Mouse (Mus musculus): ENCODE data around the gene Rbm47.

The Rbm47 gene

GRCm38 (mm10) chr5:66083350-66083749 is 89.6 kb downstream of the Rbm47 start:
- peak; percentile 62 for DNase-seq

- DNase-seq: peak; percentile 52
Measured at GRCm38 (mm10) chr5:66082229-66082572, 90.7 kb downstream of the Rbm47 start.

GRCm38 (mm10) chr5:66081443-66082228 is 91.3 kb downstream of the Rbm47 start:
- no peak for DNase-seq

- DNase-seq: peak; percentile 32
Measured at GRCm38 (mm10) chr5:66080529-66081220, 92.2 kb downstream of the Rbm47 start.

- no peak for DNase-seq
Measured at GRCm38 (mm10) chr5:66079358-66080179, 93.3 kb downstream of the Rbm47 start.

GRCm38 (mm10) chr5:66078491-66079012 is 94.4 kb downstream of the Rbm47 start:
- no peak for DNase-seq

- DNase-seq: no peak
Measured at GRCm38 (mm10) chr5:66077416-66077815, 95.5 kb downstream of the Rbm47 start.

DNA sequence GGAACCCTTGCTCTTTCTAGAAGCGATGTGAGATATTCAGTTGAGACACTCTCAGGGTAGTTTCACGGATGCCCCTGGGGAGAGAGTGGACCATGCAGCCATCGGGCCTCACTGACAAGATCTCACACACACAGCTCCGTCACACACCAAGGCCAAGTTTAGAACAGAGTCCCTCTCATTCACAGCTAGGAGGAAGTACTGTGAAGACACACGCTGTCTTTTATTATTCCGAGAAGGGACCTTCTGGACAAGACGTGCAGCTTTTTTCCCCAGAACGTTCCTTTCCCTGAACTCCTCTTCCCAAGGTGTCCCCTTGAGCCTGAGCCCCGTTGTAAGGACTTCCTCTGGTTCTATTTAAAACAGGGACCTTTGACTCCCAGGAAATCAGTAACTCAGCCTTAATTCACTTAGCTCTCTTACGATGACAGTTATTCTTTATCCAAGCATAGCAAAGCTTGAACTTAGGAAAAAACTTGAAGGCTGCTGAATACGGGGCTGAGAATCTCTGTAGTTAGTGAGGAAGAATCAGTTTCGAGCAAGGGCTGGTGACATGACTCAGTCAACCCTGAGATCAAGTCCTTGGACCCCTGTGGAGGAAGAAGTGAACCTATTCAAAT is 96.1 kb downstream of the Rbm47 start:
- DNase-seq: no peak

DNA sequence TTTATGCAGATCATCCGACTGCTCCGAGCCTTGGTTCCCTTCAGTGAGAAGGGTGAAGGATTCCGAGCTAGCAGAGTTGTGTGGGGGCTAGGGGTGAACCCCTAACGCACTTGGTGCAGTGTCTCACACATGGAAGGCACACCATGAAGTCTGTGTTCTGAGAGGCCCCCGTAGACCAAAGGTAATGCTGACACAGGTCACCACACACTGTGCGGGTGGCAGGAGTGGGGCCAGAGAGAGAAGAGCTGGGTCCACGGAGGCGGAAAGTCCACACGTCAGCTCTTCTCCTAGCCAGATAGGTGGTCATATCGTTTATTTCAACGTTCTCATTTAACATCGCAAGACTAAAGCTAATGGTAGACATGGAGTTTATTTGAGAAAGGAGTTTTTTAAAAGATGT is 97.0 kb downstream of the Rbm47 start:
- DNase-seq: no peak

GRCm38 (mm10) chr5:66075032-66075488 is 97.9 kb downstream of the Rbm47 start:
- peak; percentile 24 for DNase-seq

GRCm38 (mm10) chr5:66074235-66074634 is 98.7 kb downstream of the Rbm47 start:
- no peak for DNase-seq

DNA sequence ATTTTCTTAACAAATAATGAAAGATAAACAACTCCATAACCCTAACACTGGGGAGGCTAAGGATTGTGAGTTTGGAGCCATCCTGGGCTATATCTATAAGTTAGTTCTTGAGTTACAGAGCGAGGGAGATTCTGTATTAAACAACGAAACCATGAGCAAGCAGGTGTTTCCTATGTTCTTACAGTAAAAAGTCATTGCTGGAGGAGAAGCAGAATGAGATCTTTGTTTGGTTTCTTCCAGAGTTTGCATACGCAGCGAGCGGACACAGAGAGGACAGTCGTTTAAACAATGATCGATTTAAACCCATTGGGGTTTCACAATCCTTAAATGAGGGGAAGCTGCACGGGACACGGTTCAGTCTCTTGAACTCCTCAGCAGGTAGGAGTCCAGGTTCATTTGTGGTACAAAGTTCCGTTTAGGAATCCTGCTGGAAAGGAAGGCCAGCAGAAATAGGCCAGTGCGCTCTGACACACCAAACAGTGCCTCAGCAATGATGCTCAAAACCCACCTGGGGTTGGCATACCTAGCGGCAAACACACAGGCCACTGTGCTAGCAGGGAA is 99.2 kb downstream of the Rbm47 start:
- no peak for DNase-seq

- DNase-seq: no peak
Measured at GRCm38 (mm10) chr5:66071722-66072121, 101.2 kb downstream of the Rbm47 start.

GRCm38 (mm10) chr5:66070350-66070749 is 102.6 kb downstream of the Rbm47 start:
- DNase-seq: no peak

DNA sequence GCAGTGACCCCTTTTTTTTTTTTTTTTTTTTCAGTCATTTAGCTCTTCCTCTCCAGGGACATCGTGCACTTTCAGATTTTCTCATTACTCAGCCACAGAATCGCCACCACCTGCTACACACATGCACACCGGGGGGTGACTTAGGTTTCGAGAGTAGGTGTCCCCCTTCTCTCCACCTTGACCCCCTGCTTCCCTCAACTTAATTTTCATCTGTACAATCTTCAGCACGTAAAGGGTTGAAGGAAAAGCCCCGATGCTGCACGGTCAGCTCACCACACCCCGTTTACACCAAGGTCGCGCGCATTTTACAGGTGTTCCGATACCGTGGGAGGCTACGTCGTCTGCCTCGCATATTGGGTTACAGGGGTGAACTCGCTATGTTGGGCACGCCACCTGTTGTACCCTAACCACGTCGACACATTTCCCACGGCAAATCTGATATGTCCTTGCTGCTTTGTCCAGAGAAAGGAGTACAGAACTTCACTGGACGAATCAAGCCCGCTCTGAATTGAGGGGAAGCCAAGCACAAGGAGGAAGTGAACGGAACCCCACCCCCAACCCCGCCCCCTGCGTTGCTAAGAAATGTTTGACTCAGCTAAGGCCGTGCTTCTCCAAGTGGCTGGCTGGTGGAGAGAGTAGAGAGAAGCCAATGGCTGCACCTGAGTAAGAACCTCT is 103.3 kb downstream of the Rbm47 start:
- peak; percentile 66 for DNase-seq

DNA sequence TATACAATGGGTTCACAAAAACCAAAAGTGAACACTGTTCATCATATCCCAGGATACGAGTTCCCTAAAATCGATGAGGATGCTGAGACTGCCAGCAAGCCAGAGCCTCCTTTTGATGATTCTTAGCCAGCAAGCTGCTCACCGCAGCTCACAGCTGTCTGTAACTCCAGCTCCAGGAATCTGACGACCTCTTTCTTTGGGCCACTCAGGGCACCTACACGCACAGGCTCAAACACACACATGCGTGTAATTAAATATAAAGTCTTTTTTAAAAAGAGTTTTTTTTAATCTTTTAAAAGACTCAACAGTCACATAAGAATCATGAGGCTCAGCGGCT is 103.8 kb downstream of the Rbm47 start:
- DNase-seq: no peak

DNA sequence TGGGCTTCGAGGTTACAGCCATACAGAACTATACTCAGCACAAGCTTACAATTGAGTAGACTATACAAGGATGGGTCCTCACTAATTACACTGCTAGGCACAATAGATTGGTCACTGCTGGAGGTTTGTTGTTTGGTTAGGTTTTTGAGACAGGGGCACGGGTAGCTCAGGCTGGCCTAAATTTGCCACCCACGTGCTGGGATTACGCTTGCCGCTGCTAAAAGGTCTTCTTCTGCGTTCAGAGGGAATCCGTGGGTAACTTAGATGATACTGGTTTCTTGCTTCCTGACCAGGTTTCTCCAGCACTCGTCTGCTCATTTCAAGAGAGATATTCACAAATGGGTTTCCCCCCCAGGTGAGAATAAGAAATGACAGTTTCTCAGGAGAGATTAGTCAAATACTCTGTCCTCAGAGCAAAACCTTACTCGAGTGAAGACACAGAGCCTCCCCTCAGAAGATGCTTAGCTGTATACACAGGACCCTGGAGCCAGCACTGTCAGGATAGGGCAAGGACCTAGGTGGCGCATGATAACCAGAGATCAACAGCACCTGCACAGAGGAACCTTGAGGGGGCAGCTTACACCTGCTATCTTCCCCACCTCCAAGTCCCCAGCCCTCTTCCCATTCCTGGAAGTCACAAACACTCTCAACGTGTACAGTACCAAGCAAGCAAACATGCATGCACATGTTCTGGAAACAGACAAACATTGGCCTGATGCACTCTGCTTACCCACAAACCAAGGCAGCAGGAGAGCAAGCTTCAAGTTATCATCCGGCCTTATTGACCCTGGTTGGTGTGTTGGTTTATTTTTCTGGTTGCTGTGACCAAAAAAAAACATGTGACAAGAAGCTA is 104.6 kb downstream of the Rbm47 start:
- DNase-seq: no peak

DNA sequence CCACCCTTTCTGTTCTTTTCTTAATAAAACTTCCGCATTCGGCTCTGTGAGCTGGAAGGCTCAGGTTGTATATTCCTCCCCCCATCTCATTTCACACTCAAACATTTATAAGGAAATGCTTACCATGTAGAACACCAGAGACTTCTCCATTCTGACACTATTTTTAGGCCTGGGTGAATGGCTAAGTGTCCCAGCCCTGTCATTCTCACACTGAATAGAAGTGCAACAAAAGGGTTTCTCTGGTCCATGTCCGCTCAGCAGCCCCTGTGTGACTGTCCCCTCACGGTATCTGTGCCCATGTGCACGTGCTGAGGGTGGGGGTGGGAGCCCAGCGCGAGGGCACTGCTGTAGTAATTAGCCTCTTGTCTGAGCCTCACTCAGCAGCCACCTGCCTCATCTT is 105.7 kb downstream of the Rbm47 start:
- no peak for DNase-seq

- no peak for DNase-seq
Measured at GRCm38 (mm10) chr5:66062930-66063220, 110.0 kb downstream of the Rbm47 start.

DNA sequence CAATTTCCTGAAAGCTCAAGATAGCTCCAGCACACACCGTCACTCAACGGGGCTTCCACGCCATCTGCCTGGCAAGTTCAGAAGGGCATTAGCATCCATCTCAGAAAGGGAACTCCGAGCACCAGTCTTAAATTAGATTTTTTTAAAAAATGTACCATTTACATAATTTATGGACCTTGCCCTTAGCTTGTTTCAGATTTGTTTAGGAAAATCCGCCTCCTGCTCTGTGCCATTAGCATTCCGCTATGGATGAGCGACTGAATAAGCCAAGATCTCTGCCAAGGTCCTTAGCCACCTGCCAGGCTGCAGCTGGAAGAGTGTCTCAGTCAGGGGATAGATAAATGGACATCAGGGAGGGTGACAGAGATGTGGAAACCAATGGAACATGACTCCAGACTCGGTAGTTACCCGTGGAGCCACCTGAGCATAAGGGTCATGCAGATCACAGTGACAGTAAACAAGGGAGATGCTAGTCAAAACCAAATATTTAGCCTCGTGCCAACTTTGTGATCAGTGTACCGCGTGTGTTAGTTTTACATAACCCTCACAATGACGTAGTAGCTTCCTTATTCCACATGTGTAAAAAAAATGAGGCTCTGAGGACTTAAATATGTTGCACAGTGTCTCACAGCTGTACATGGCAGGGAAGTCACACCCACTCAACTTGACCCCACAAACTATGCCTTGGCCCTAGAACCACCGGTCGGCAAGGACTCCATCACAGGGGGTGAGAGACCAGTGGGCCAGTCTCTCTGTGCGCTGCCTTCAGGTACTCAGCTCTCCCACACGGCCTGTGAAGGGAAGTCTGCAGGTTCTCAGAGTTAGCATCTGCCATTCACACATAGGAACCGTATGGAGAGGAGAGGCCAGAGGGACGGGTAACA is 110.6 kb downstream of the Rbm47 start:
- no peak for DNase-seq

All from liver (tissue).